8 mouse cellular contexts compared by ENCODE assay signal in the genomic region with DNA sequence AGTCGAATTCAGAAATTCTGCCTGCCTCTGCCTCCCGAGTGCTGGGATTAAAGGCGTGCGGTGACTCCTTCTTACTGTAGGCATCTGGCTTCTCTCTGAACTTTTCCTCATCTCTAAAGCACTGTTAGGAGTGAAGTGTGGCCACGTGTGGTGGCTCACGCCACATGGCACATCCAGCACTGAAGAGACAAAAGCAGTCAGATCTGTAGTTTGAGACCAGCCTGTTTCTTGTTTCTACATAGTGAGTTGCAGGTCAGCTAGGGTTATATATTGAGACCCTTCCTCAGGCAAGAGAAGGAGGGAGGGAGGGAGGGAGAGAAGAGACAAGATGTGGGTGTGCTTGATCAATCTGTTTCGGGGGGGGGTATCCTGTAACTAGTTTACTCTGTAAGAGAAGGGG. TPM values are rescaled to one million over a fixed set of nuclear protein-coding genes. Genes with fewer than 3 reads are reported as not detected.
DNase-seq lines count a peak whose midpoint lies in the region; ATAC-seq and TF ChIP-seq lines count a peak whose summit lies in the region.

A gene (minus strand): TSS at position 101 of the 400 bp plus-strand sequence.

- no peak within 1 kb of the TSS for H3K4me3 ChIP-seq in spleen, adult 2 months (ENCODE audit: extremely low read depth, insufficient read depth, insufficient read length)
- peak within 1 kb of the TSS; percentile 49 for H3K4me3 ChIP-seq in limb, embryonic 13.5 days
- peak within 1 kb of the TSS; percentile 54 for H3K4me3 ChIP-seq in stomach, embryonic 16.5 days (replicated peaks; ENCODE audit: low read length)

- TF ChIP-seq POLR2A in spleen, adult 2 months (IDR thresholded peaks at IDR 0.05; ENCODE audit: low read depth, low read length), result no peak

- 86% methylated on average over 7 of the region's 7 CpGs for WGBS in spleen, adult 2 months
- WGBS in limb, embryonic 13.5 days, result 78% methylated on average over 7 of the region's 7 CpGs
- WGBS in stomach, embryonic 16.5 days, result 77% methylated on average over 7 of the region's 7 CpGs

- no peak for ATAC-seq in erythroblast, adult 5-6 weeks (replicated peaks; ENCODE audit: low FRiP score, poor library complexity, severe bottlenecking)
- ATAC-seq in limb, embryonic 13.5 days (ENCODE audit: low FRiP score, low read depth), result no peak
- no peak for ATAC-seq in stomach, embryonic 16.5 days (ENCODE audit: insufficient read depth, low FRiP score)

- intact Hi-C loops in heart, postnatal 25 days (cut with DNase I), result no loop called here

- peak within 1 kb of the TSS; percentile 70 for H3K4me2 ChIP-seq in limb, embryonic 13.5 days (replicated peaks)
- H3K4me2 ChIP-seq in stomach, embryonic 16.5 days (ENCODE audit: low read depth, low read length), result peak within 1 kb of the TSS; percentile 73

- no peaks in the 10 kb centered on the region for H3K27me3 ChIP-seq in spleen, adult 2 months (ENCODE audit: control insufficient read depth, insufficient read depth, low read length)
- H3K27me3 ChIP-seq in limb, embryonic 13.5 days, result no peaks in the 10 kb centered on the region
- no peaks in the 10 kb centered on the region for H3K27me3 ChIP-seq in stomach, embryonic 16.5 days (ENCODE audit: control insufficient read depth, insufficient read depth, low read length)

- TF ChIP-seq CTCF in spleen, adult 2 months (IDR thresholded peaks at IDR 0.05; ENCODE audit: extremely low read depth, insufficient read depth, insufficient read length, insufficient replicate concordance), result no peak

- no peak for DNase-seq in spleen, adult 2 months (ENCODE audit: low read depth in 1 of 2, low spot score in 2 of 2)
- DNase-seq in spleen, postnatal 36 days (ENCODE audit: low spot score in 2 of 2), result no peak
- DNase-seq in heart, postnatal 25 days (ENCODE audit: low spot score), result no peak
- no peak for DNase-seq in cerebellum, adult 9-10 months
- no peak for DNase-seq in c-Kit-positive CD71-positive TER-119-positive erythroid progenitor cells, embryonic 14.5 days (ENCODE audit: low spot score)

- peaks cover 4% of the 10 kb centered on the region; the same call in 1 of the 2 replicates for H3K4me1 ChIP-seq in spleen, adult 2 months (ENCODE audit: control insufficient read depth, insufficient read depth, insufficient read length)
- peaks cover 10% of the 10 kb centered on the region for H3K4me1 ChIP-seq in limb, embryonic 13.5 days
- peaks cover 12% of the 10 kb centered on the region; the same call in 1 of the 2 replicates for H3K4me1 ChIP-seq in stomach, embryonic 16.5 days (ENCODE audit: control insufficient read depth, insufficient read depth, low read length)

- no peaks in the 10 kb centered on the region for H3K36me3 ChIP-seq in spleen, adult 2 months (ENCODE audit: control insufficient read depth, insufficient read depth, low read length)
- no peaks in the 10 kb centered on the region; the same call in 1 of the 2 replicates for H3K36me3 ChIP-seq in limb, embryonic 13.5 days
- H3K36me3 ChIP-seq in stomach, embryonic 16.5 days (ENCODE audit: control insufficient read depth, insufficient read depth, low read length), result no peaks in the 10 kb centered on the region

- no peaks in the 10 kb centered on the region for H3K9me3 ChIP-seq in limb, embryonic 13.5 days
- H3K9me3 ChIP-seq in stomach, embryonic 16.5 days (replicated peaks; ENCODE audit: control insufficient read depth, low read length), result no peaks in the 10 kb centered on the region

- no peak within 1 kb of the TSS for H3K27ac ChIP-seq in spleen, adult 2 months (ENCODE audit: insufficient read depth, low read length)
- no peak within 1 kb of the TSS for H3K27ac ChIP-seq in limb, embryonic 13.5 days
- no peak within 1 kb of the TSS for H3K27ac ChIP-seq in stomach, embryonic 16.5 days (ENCODE audit: low read length)

- H3K9ac ChIP-seq in limb, embryonic 13.5 days, result peak within 1 kb of the TSS; percentile 19; the same call in 1 of the 2 replicates
- peak within 1 kb of the TSS; percentile 49 for H3K9ac ChIP-seq in stomach, embryonic 16.5 days (ENCODE audit: low read length)

RNA-seq across cellular contexts. Expression of the gene that starts here (rescaled TPM):
- 10.1 and 11.2 TPM in 2 replicates for polyA plus RNA-seq in spleen, adult 2 months (2012; rRNA removed)
- total RNA-seq in erythroblast, adult 5-6 weeks (2015; ENCODE audit: low replicate concordance), result 11.5 and 18.8 TPM in 2 replicates
- 5.0 and 16.0 TPM in 2 replicates for total RNA-seq in erythroblast, adult 5-6 weeks (2017; ENCODE audit: low replicate concordance)
- total RNA-seq in heart, postnatal 25 days (2021), result 10 to 100 TPM; 80.3 to 89.1 TPM
- 54.5 and 58.1 TPM in 2 replicates for polyA plus RNA-seq in limb, embryonic 13.5 days (2015; fragmentation: Nextera tagmentation; extraction: Ambion mirVana)
- polyA plus RNA-seq in stomach, embryonic 16.5 days (2015; fragmentation: Nextera tagmentation; extraction: Ambion mirVana), result 46.7 and 57.6 TPM in 2 replicates

Comparison
In these comparisons a context has a peak if more than half of its experiments do, and no peak if none do; other contexts are left out.
1. RNA of the gene that starts here (total RNA-seq): 80.3 to 89.1 TPM in heart, postnatal 25 days; 5.0 to 18.8 TPM in erythroblast, adult 5-6 weeks; every median in the first group is over 4 times any median in the second.